In the genomic region with DNA sequence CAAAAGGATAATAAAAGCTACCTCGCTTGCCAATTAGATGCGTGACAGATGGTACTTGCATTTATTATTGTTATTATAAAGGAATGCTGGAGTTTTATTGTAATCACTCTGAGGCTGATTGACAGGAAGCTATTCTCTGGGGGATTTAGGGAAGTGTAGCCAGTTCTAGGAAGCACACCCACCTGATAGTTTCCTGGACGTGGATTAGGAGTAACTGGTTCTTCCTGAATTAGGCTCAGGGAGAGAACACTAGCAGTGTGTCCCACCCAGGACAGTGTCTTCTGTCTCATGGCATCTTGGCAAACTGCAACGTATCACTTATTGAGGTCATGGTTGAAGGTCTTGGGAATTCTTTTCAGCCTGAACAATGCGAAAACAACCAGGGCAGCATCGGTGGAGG, we compare ENCODE assay signal across 15 mouse cellular contexts.
"Had no signal": no experiment of that assay in that cellular context is flagged by ENCODE, and none has a peak within 500 bp of the region (broad histone marks: within the 10 kb centered on the region; RNA-seq: fewer than 3 reads in every experiment).

No protein-coding gene starts in this region.

- H3K4me2 ChIP-seq: liver, embryonic 11.5 days; liver, embryonic 15.5 days; neural tube, embryonic 13.5 days; stomach, embryonic 15.5 days had no signal

- H3K4me3 ChIP-seq: layer of hippocampus, adult 2 months; limb, embryonic 10.5 days; liver, embryonic 15.5 days; neural tube, embryonic 13.5 days; stomach, embryonic 15.5 days had no signal

- ATAC-seq: lung, postnatal 0 days had no signal

- DNase-seq: kidney, adult 18-20 months; kidney, postnatal 10 days; kidney, postnatal 4 days; lung, adult 2 months; lung, postnatal 36 days; right cerebral cortex, postnatal 4 days; thymus, adult 2 months; thymus, postnatal 25 days had no signal

- H3K9ac ChIP-seq: liver, embryonic 15.5 days; neural tube, embryonic 13.5 days; stomach, embryonic 15.5 days had no signal

- H3K27ac ChIP-seq: layer of hippocampus, adult 2 months; limb, embryonic 10.5 days; liver, embryonic 15.5 days; neural tube, embryonic 13.5 days; stomach, embryonic 15.5 days had no signal

- H3K27me3 ChIP-seq: liver, embryonic 15.5 days; neural tube, embryonic 13.5 days; stomach, embryonic 15.5 days had no signal

- H3K36me3 ChIP-seq: limb, embryonic 10.5 days; liver, embryonic 15.5 days; neural tube, embryonic 13.5 days; stomach, embryonic 15.5 days had no signal

- H3K9me3 ChIP-seq: limb, embryonic 10.5 days; liver, embryonic 15.5 days; neural tube, embryonic 13.5 days; stomach, embryonic 15.5 days had no signal

- H3K4me1 ChIP-seq: limb, embryonic 10.5 days; liver, embryonic 15.5 days; neural tube, embryonic 13.5 days; stomach, embryonic 15.5 days had no signal
